Mouse (Mus musculus) cerebellum, postnatal 10 days (tissue): Measurements from ENCODE around the gene 1700001C19Rik.

Source experiments
- DNase-seq, 2 experiments: peaks; one replicate each; pipeline ENCODE4 v3.0.0; 2021; ENCODE audit warnings: mixed read lengths in 2 of 2

Gene 1700001C19Rik

DNA sequence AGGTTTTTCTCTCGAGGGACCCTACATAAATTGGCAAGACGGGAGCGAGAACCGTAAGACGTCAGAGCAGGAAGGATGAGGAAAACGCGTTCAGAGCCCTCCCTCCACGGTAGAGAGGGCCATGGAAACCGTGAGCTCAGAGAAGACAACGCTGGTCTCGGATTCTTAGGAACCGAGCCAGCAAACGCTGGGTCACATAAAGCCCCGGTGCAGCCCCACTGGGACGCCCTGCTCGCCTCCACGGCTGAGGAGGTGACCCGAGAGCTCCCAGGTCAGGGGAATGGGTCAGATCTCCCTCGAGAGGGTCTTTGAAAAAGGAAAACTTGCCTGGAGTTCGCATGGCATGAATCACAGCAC is 68.1 kb downstream of the 1700001C19Rik start:
- DNase-seq = no peak

DNA sequence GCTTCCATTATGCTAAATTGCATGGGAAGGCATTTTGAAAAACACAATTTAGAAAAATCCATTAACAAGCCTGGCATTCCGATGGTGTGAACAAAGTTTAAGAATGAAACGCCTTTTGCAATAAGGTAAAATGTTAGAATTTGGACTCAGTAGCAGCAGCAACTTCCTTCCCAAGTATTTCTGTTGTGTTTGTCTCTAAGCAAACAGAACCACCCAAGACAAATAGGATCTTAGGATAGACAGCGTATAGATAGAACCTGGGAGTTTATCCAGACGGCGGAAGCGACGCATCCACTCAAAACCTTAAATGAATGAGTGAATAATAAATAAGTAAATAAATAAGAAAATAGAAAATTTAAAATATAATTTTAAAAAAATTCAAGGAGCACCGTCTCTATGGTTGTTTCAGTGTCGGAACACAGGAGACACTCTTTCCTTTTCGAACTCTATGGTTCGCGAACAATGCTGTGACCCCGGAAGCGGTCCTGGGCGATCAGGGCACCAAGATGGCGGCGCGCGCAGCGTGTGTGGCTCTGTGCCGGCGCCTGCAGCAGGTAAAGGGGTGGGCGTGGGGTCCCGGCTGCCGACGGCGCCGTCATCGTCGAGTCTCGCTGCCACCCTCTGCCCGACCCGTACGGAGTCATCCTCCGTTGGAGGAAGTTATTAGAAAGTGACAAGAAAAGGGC is 68.6 kb downstream of the 1700001C19Rik start, which contains the start of gene Mrps10:
TSS of gene Mrps10 (plus strand) at position 487 of the 686 bp plus-strand sequence.
- peak; percentile 95 for DNase-seq
